Mouse (Mus musculus) limb, embryonic 11.5 days (tissue): ENCODE data around the gene Gm36210. TPM values are rescaled to one million over a fixed set of nuclear protein-coding genes. Genes with fewer than 3 reads are reported as not detected.
"Not testable (repeated sequence)": the region's sequence is repeated elsewhere in the genome, so short reads cannot be mapped to it uniquely, and the experiment has no call there.

ENCODE experiments used
- ATAC-seq: fragments of 200-750 bp; cut with Nextera tagmentation; 2 replicates; pipeline ENCODE4 v1.8.0; 2017; ENCODE audit warnings: low read depth; ENCODE audit not compliant: insufficient number of reproducible peaks, low FRiP score, low TSS enrichment
- DNase-seq: peaks from one replicate; pipeline ENCODE4 v3.0.0-alpha.2; 2015; ENCODE audit warnings: low spot score
- H3K27ac ChIP-seq: fragments of 300-500 bp; sonication (generic); replicated peaks from 2 replicates; pipeline ENCODE4 v1.5.1; 2014; ENCODE audit warnings: low read depth, mild to moderate bottlenecking, low read length
- H3K27me3 ChIP-seq: fragments of 300-500 bp; sonication (generic); 2 replicates; pipeline ENCODE4 v1.6.1; 2014; ENCODE audit warnings: mild to moderate bottlenecking, low read length, mixed read lengths; ENCODE audit not compliant: control insufficient read depth, insufficient read depth
- H3K36me3 ChIP-seq: fragments of 300-500 bp; sonication (generic); 2 replicates; pipeline ENCODE4 v1.6.1; 2014; ENCODE audit warnings: mild to moderate bottlenecking, low read length, moderate library complexity, mixed read lengths; ENCODE audit not compliant: control insufficient read depth, insufficient read depth
- H3K4me1 ChIP-seq: fragments of 300-500 bp; sonication (generic); 2 replicates; pipeline ENCODE4 v1.6.1; 2014; ENCODE audit warnings: low read length, mixed read lengths; ENCODE audit not compliant: control insufficient read depth, insufficient read depth
- H3K4me2 ChIP-seq: fragments of 300-500 bp; sonication (generic); 2 replicates; pipeline ENCODE4 v1.6.1; 2014; ENCODE audit warnings: low read depth, mild to moderate bottlenecking, moderate library complexity; ENCODE audit not compliant: severe bottlenecking
- H3K4me3 ChIP-seq: fragments of 300-500 bp; sonication (generic); 2 replicates; pipeline ENCODE4 v1.5.1; 2014; ENCODE audit warnings: low read depth, low read length
- H3K9ac ChIP-seq: fragments of 300-500 bp; sonication (generic); 2 replicates; pipeline ENCODE4 v1.6.1; 2014; ENCODE audit warnings: mild to moderate bottlenecking, low read length
- H3K9me3 ChIP-seq: fragments of 300-500 bp; sonication (generic); 2 replicates; pipeline ENCODE4 v1.6.1; 2016; ENCODE audit warnings: low read length; ENCODE audit not compliant: control insufficient read depth
- WGBS: fragments of 180-500 bp; shearing (Covaris S2); extraction: QIAGEN DNeasy Blood & Tissue Kit; methylation state at CpG from one replicate; pipeline ENCODE4 v1.1.7; 2014; 5-methylcytosine and 5-hydroxymethylcytosine counted together
- polyA plus RNA-seq: library from polyadenylated mRNA; unstranded; fragments of >200 nt; fragmentation: Nextera tagmentation; extraction: Ambion mirVana; gene quantifications from 2 replicates; pipeline ENCODE4 v1.2.1, GENCODE M21; 2014

Gene Gm36210
- polyA plus RNA-seq, 1 experiment from 2014 or later: not detected

DNA sequence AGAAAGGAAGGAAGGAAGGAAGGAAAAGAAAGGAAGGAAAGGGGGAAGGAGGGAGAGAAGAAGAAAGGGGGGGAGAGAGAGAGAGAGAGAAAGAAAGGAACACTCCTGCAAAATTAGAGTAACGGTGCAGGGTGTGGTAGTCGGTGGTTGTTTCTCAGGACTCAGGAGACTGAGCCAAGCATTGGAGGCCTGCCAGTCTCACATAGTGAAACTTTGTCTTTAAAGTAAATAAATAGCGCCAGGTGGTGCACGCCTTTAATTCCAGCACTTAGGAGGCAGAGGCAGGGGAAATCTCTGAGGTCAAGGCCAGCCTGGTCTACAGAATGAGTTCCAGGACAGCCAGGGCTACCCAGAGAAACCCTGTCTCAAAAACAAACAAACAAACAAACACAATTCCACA, 19.6 kb downstream of the Gm36210 start:
- Histone ChIP-seq H3K9ac (no peak overlapping the region), H3K27ac (no peak overlapping the region), H3K4me1 (no peaks in the 10 kb centered on the region), H3K27me3 (no peaks in the 10 kb centered on the region), H3K9me3 (no peaks in the 10 kb centered on the region), H3K4me3 (no peak overlapping the region), H3K4me2 (no peak overlapping the region), H3K36me3 (no peaks in the 10 kb centered on the region)
- DNase-seq: no peak
- ATAC-seq: no peak
- 79% methylated on average over 4 of the region's 4 CpGs for WGBS

DNA sequence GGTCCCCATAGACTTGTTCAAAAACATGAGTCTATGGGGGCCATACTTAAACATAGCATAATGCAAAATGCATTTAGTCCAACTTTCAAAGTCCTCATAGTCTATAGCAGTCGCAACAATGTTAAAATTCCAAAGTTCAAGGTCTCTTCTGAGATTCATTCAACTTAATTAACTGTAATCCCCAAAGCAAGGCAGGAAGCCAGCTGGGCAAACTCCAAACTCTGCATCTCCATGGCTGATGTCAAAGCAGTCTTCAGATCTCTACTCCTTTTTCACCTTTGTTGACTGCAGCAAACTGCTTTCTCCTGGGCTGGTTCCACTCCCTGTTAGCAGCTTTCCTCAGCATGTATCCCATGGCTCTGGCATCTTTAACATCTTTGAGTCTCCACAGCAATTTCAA, 27.3 kb downstream of the Gm36210 start:
- ATAC-seq, H3K4me2 ChIP-seq, H3K36me3 ChIP-seq, DNase-seq, H3K9me3 ChIP-seq, H3K4me1 ChIP-seq, H3K9ac ChIP-seq, H3K27me3 ChIP-seq, H3K4me3 ChIP-seq, H3K27ac ChIP-seq: not testable (repeated sequence)
- 81% methylated on average over 1 of the region's 1 CpGs for WGBS

DNA sequence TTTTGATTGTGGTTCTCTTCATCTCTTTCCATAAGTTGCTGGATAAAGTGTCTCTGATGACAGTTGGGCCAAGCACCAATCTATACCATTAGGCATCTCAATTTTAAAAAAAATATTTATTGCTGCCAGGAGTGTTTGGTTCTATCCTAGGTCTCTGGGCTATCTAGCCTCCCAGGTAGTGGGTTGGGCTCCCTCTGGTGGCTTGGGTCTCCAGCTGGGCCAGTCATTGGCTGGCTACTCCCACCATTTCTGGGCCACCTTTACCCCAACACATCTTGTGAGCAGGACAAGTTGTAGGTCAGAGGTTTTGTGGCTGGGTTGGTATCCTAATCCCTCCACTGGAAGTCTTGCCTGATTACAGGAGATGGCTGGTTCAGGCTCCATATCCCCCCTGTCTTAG, 28.1 kb downstream of the Gm36210 start:
- H3K9ac ChIP-seq: no peak overlapping the region
- DNase-seq: no peak
- H3K27ac ChIP-seq: no peak overlapping the region
- 0 out of 2 replicates have a peak, but pooled peaks cover 6% of the 10 kb centered on the region for H3K4me1 ChIP-seq
- ATAC-seq: no peak
- no peak overlapping the region for H3K4me2 ChIP-seq
- no peaks in the 10 kb centered on the region for H3K27me3 ChIP-seq
- H3K9me3 ChIP-seq: no peaks in the 10 kb centered on the region
- H3K4me3 ChIP-seq: no peak overlapping the region
- no peaks in the 10 kb centered on the region for H3K36me3 ChIP-seq

DNA sequence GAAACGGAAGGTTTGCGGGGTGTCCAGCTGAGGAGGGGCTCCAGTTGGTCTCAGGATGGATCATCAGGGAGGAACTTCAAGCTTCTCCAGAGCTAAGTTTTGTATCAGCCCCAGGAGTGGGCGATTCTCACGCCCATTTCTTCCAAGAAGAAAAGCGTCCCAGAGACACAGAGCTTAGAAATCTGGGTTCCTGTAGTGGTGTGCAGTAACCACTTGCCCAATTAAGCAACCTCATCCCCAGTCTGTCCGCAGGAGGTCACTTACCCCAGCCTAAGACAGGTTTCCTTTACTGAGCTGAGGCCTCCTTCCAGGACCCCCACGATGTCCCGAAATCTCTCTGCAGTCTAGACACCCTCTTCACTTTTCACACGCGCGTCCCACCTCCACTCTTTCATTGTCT, 29.1 kb downstream of the Gm36210 start:
- DNase-seq: no peak
- ATAC-seq: peak; percentile 28; the same call in 1 of the 2 replicates
- Histone ChIP-seq H3K9ac (peak overlapping the region; percentile 48), H3K4me3 (peak overlapping the region; percentile 33), H3K4me1 (0 out of 2 replicates have a peak, but pooled peaks cover 6% of the 10 kb centered on the region), H3K9me3 (no peaks in the 10 kb centered on the region), H3K27me3 (no peaks in the 10 kb centered on the region), H3K36me3 (no peaks in the 10 kb centered on the region), H3K4me2 (peak overlapping the region; percentile 76), H3K27ac (no peak overlapping the region)
- WGBS: 8% methylated on average over 11 of the region's 11 CpGs

DNA sequence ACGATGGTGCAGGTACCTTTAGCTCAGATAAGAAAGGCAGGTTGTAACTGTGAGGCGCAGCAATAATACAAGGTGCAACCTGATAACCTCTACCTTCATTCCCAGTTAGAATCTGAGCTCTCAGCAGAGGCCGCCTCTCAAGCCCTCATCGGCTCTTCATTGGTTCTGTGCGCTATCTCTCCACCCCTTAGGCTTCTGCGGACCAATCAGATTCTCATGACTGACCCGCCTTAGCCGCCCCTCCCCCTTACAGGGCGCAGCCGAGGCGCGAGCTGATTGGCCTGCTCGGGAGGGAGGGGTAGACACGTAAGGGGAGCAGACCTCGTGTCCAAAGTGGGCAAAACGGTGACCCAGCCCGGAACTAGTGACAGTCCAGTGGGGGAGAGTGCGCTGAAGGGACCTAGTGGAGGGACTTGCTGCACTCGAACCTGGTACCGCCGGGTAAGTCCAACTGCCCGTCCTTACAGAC, 29.5 kb downstream of the Gm36210 start, which contains the start of gene Isoc2a:
Isoc2a (plus strand) TSS at position 401 of the 469 bp plus-strand sequence.
- Histone ChIP-seq H3K27ac (no peak within 1 kb of the TSS), H3K27me3 (no peaks in the 10 kb centered on the region)
- under 1% methylated on average over 22 of the region's 22 CpGs for WGBS

DNA sequence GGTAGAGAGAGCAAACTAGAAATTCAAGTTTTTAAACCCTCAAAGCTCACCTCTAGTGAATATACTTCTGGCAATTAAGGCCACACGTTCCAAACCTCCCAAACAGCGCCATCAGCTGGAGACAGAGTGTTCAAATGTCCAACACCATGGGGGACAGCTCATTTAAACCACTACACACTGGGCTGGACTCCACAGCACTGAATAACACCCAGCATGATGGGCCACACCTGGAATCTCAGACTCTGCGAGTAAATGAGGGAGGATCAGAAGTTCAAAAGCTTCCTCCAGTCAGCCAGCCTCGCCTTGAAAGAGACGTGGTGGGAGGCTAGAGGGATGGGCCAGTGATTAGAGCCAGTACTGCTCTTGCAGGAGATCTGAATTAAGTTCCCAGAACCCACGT, 36.2 kb downstream of the Gm36210 start, which contains the start of gene Isoc2b:
Isoc2b (minus strand) TSS at position 126 of the 400 bp plus-strand sequence.
- DNase-seq: no peak
- Histone ChIP-seq H3K36me3 (no peaks in the 10 kb centered on the region), H3K4me2 (no peak within 1 kb of the TSS), H3K9ac (no peak within 1 kb of the TSS), H3K27me3 (no peaks in the 10 kb centered on the region), H3K4me1 (peaks cover 4% of the 10 kb centered on the region; the same call in 1 of the 2 replicates), H3K27ac (no peak within 1 kb of the TSS), H3K9me3 (no peaks in the 10 kb centered on the region), H3K4me3 (no peak within 1 kb of the TSS)
- ATAC-seq: no peak
- WGBS: 53% methylated on average over 6 of the region's 6 CpGs

More for the DNA sequence above, 29.5 kb downstream of the Gm36210 start, which contains the start of gene Isoc2a:
- Histone ChIP-seq H3K4me3 (peak within 1 kb of the TSS; percentile 33), H3K4me1 (0 out of 2 replicates have a peak, but pooled peaks cover 6% of the 10 kb centered on the region), H3K9ac (peak within 1 kb of the TSS; percentile 48), H3K36me3 (no peaks in the 10 kb centered on the region), H3K9me3 (no peaks in the 10 kb centered on the region), H3K4me2 (peak within 1 kb of the TSS; percentile 76)
- peak; percentile 99 for ATAC-seq
- peak; percentile 94 for DNase-seq

DNA sequence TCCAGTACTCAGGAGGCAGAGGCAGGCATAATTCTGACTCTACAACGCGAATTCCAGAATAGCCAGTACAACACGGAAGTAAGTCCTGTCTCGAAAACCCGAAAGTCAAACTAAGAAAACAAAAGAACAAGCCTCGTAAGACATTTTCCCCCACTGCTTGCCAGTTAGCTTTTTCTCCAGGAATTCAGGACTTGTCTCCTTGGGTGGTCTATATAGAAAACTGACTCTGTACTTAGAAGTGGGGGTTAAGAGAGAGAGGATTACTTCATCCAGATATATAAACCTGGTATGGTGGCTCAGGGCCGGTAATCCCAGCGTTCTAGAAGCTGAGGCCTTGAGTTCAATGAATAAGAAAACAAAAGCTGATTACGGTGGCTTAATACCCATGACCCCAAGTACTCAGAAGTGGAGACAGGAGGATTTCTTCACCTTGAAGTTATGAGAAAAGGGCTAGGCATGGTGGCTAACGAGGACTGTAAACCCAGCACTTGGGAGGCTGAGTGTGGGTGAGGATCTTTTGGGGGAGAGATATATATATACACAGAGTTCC, 39.6 kb downstream of the Gm36210 start:
- 62% methylated on average over 10 of the region's 10 CpGs for WGBS
- Histone ChIP-seq H3K9ac (no peak overlapping the region; the same call in 1 of the 2 replicates), H3K4me2 (peak overlapping the region; percentile 51), H3K27ac (no peak overlapping the region), H3K4me1 (peaks cover 4% of the 10 kb centered on the region; the same call in 1 of the 2 replicates), H3K27me3 (no peaks in the 10 kb centered on the region), H3K4me3 (peak overlapping the region; percentile 48), H3K36me3 (no peaks in the 10 kb centered on the region), H3K9me3 (no peaks in the 10 kb centered on the region)
- ATAC-seq (no peak), DNase-seq (no peak)

DNA sequence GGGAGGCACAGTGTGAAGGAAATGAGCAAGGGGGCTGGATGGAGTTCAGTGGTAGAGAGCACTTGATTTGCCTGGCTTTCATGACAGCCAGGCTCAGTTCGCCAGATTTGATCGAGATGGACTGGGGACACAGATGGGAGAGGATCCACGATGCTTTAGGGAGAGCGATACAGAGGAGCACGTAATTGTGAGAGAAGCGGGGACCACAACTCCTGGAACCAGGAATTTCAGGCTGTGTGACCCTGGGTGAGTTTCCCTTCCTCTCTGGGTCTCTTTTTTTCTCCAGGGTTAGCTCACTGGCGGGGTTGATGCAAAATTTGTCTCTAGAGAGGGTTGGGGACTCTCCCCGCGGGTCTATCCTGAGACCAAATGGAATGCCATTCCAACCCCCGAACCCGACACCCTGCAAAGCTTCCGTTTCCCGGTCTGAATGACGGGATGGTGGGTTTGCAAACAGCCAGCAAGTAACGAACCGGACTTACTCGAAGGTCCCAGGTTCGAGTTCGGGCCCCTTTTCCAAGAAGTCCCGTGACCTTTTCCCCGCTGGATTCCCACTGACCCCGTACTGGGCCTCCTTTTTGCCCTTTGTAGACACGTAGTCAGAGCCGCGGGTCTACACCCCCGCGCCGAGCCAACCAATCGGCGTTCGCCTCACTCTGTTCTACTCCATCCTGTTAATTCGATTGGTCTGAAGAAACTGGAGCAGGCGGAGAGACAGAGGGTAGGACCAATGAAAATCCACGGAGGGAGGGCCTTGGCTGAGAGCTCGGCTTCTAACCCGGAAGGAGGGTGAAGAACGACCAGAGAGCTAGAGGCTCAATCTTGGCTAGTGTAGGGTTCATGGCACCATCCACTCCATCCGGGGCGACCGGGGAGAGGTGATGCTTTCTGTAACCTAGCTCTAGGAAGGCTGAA, 40.5 kb downstream of the Gm36210 start:
- Histone ChIP-seq H3K4me3 (peak overlapping the region; percentile 48), H3K27ac (no peak overlapping the region), H3K4me1 (peaks cover 4% of the 10 kb centered on the region; the same call in 1 of the 2 replicates), H3K27me3 (no peaks in the 10 kb centered on the region), H3K9me3 (no peaks in the 10 kb centered on the region), H3K4me2 (peak overlapping the region; percentile 51), H3K9ac (peak overlapping the region; percentile 58), H3K36me3 (no peaks in the 10 kb centered on the region)
- peak; percentile 95 for DNase-seq
- 3% methylated on average over 40 of the region's 40 CpGs for WGBS
- ATAC-seq: peak; percentile 100
